Mouse (Mus musculus) kidney, postnatal 10 days (tissue): ENCODE measurements around the gene AY074887.

Source experiments
- DNase-seq: peaks from one replicate; pipeline ENCODE4 v3.0.0; 2021; ENCODE audit warnings: mixed read lengths

AY074887 gene

GRCm38 (mm10) chr9:54916401-54916800, 34.4 kb downstream of the AY074887 start:
- no peak for DNase-seq

- no peak for DNase-seq
Observed at GRCm38 (mm10) chr9:54915576-54915975, 35.2 kb downstream of the AY074887 start.

- DNase-seq = no peak
Observed at GRCm38 (mm10) chr9:54909446-54909845, 41.4 kb downstream of the AY074887 start.
